In the genomic region with DNA sequence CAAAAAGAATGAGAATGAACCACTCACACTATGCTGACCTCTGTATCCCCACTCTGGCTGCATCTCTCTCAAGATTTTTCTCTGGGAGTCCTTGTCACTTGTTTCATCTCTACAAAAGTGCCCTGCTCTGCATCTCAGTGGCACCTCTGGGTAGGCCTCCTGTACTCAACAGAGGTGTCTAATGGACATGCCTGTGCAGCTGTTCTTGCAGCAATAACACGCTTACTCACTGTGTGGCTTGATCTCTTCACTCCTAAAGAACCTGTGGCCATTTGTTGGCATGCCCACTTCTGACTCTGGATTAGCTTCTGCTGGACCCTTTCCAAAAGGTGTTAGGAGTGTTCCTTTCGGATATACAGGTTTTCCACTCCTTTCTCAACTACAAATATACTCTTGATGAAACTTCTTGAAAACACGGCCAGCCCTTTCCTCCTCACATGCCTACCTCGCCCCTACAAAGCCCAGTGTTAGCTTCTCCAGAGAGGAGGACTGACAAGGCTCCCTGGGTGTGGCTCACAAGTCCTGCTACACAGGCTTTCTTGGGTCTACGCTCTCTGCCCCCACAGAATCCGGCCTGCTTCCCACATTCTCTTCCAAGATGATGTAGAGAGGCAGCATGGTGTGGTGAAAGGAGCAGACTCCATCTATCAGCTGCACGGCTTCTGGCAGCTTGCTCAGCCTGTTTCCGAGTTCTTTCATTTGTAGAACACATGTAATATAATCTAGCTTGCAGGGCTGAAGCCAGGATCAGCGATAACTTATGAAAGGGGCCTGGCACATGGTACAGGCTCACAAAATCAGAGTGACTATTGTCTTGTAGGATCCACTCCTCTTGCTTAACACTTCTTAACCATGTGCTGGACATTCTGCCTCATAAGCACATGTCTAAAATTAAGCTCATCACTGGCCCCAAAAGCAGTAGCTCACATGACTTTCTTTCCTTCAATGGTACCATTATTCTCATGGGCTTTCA, we compare ENCODE assay signal across 11 mouse cellular contexts.
DNase-seq lines count a peak whose midpoint lies in the region; TF ChIP-seq lines count a peak whose summit lies in the region.
"Had no signal": no experiment of that assay in that cellular context is flagged by ENCODE, and none has a peak within 500 bp of the region (broad histone marks: within the 10 kb centered on the region; RNA-seq: fewer than 3 reads in every experiment).

No protein-coding gene starts in this region.

- peak; percentile 34 for DNase-seq in layer of hippocampus, adult 9-11 months
- DNase-seq in layer of hippocampus, adult 11-12 months (ENCODE audit: low spot score): no peak
- peak; percentile 16 for DNase-seq in gastrocnemius, postnatal 10 days
- DNase-seq in lung, postnatal 36 days: peak; percentile 35
- DNase-seq in cerebellum, adult 9-11 months: no peak
- no peak for DNase-seq in liver
- DNase-seq: adrenal gland, postnatal 14 days; thymus, adult 2 months had no signal

- H3K27ac ChIP-seq in bone marrow macrophage, adult 2 months (ENCODE audit: insufficient read depth, low read depth, low read length): peak overlapping the region; percentile 56
- H3K27ac ChIP-seq: neural tube, embryonic 13.5 days had no signal

- H3K4me3 ChIP-seq in bone marrow macrophage, adult 2 months (ENCODE audit: insufficient read depth, low read length): no peak overlapping the region
- H3K4me3 ChIP-seq: heart, adult 2 months; neural tube, embryonic 13.5 days had no signal

- H3K4me1 ChIP-seq in bone marrow macrophage, adult 2 months (ENCODE audit: control insufficient read depth, insufficient read depth, low read length): peaks cover 34% of the 10 kb centered on the region
- H3K4me1 ChIP-seq: neural tube, embryonic 13.5 days had no signal

- no peak for TF ChIP-seq CTCF in bone marrow macrophage, adult 2 months (IDR thresholded peaks at IDR 0.05; ENCODE audit: low read depth, low read length)

- TF ChIP-seq POLR2A in bone marrow macrophage, adult 2 months (IDR thresholded peaks at IDR 0.05; ENCODE audit: borderline replicate concordance, low read depth, low read length): no peak

Comparison
In these comparisons a context has a peak if more than half of its experiments do, and no peak if none do; other contexts are left out.
1. DNase-seq: peak in layer of hippocampus, adult 9-11 months (single experiment), gastrocnemius, postnatal 10 days (single experiment) and lung, postnatal 36 days (single experiment); none in layer of hippocampus, adult 11-12 months (single experiment), cerebellum, adult 9-11 months (single experiment) and liver (single experiment).